Mouse (Mus musculus): ENCODE measurements around the gene Fam208b. TPM values are rescaled to one million over a fixed set of nuclear protein-coding genes. Genes with fewer than 3 reads are reported as not detected.
"Not testable (repeated sequence)": the region's sequence is repeated elsewhere in the genome, so short reads cannot be mapped to it uniquely, and the experiment has no call there.

The Fam208b gene
- total RNA-seq, 4 experiments from 2014 or later = 7.1 to 11.8 (median 7.6) TPM

- no peak for DNase-seq (ENCODE audit: low spot score in 2 of 2)
These were observed 47.0 kb downstream of the Fam208b start for GRCm38 (mm10) chr13:3563953-3564352.

DNA sequence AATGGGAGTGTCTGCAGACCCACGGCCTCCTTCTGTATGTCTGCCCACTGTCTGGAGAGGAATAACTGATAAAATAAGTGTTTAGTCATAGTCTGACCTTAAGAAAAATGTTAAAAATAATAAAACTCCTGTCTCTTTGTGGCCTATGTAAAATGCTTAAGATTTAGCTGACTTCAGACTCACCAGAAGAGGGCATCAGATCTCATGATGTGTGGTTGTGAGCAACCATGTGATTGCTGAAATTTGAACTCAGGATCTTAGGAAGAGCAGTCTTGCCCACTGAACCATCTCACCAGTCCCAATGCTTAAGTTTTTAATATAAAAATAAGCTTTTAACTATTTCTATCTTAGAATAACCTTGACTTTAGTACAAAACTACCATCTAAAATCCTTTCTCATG is 47.8 kb downstream of the Fam208b start:
- no peak for DNase-seq (ENCODE audit: low spot score in 2 of 2)

DNA sequence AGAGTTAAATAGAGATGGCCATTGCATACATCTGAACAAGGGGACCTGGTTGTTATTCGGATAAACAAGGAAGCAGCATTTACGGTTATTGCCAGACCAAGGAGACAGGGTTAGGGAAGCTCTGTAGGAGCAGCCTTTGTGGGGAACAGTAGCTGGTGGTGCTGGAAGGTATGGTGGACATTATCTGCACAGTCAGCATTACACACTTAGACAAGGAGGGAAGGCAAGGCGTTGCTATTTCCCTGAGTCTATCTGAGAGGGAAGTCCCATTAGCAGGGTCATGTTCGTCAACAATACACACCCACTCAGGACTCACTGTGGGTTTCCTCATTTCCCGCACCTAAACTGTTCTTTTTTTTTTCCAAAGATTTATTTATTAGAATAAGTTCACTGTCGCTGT is 63.1 kb downstream of the Fam208b start:
- DNase-seq (ENCODE audit: low spot score in 2 of 2) = no peak

DNA sequence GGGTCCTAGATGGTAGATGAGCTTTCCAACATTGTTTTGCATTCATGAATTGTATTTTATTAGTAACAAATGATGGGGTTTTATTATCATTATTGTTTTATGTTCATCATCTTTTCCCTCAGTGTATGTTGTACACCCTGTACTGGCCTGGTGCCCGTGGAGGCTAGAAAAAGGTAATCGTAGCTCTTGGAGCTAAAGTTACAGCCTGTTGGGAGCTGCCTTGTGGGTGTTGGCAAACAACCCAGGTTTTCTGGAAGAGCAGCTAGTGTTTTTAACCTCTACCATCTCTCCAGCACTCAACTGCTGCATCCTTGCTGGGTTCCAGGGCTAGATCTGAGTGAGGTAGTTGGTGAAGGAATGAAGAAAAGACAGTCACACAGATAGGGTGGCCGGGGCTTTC is 63.5 kb downstream of the Fam208b start:
- peak; percentile 59 to 66 for DNase-seq (ENCODE audit: low spot score in 2 of 2)

DNA sequence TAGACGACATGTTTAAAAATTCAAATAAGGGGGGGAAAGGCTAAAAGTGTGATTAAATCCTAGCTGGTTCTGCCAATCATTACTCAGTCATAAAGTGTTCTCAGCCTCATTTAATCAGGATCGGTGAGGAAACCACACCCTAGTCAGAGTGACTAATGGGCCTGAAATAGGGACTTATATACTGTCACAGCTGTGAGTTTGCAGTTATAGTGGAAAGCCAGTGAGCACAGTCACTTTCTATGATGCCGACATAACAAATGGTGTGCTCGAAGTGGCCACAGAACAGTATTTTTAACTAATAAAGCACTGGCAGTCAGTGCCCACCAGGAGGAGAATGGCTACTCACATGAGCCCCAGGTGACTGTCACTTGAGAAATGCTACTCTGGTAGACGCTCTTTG is 66.0 kb downstream of the Fam208b start:
- no peak for DNase-seq (ENCODE audit: low spot score in 2 of 2)

DNA sequence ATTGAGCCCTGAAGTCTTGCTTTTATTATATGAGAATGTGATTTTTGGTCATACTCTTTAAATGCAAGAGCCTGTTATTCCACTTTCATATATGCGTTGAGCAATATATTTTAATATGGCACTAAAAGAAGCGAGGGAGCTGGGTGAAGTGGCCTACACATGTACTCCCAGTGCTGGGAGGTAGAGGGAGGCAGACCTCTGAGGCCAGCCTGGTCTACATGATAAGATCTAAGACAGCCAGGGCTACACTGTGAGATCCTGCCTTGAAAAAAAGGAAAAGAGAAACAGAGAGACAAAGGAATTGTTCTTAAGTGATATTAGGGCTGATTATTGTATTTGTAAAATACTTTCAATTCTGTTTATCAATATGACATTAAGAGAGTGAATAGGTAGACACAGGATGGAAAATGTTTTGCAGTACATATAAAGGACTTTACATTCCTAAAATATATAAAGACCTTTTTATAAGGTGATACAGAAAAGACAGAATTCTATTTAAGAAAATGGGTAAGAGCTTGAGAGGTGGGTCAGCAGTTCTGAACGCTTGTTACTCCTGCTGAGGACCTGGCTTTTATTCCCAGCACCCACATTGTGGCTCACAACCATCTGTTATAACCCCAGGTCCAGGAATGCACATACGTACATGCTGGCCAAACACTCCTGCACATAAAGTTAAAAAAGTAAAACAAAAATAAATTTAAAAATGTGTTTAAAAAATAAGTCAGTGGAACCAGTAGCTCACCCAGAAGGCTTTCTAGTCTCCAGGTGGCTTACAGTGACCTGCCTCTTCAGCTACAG is 66.6 kb downstream of the Fam208b start:
- no peak for DNase-seq (ENCODE audit: low spot score in 2 of 2)

- DNase-seq (ENCODE audit: low spot score in 2 of 2) = no peak
These were observed 69.6 kb downstream of the Fam208b start for GRCm38 (mm10) chr13:3541159-3541782.

GRCm38 (mm10) chr13:3540166-3540565 is 70.7 kb downstream of the Fam208b start:
- DNase-seq (ENCODE audit: low spot score in 2 of 2) = no peak

GRCm38 (mm10) chr13:3538969-3539562 is 71.8 kb downstream of the Fam208b start:
- no peak for DNase-seq (ENCODE audit: low spot score in 2 of 2)

- DNase-seq (ENCODE audit: low spot score in 2 of 2) = peak; percentile 51 to 63
These were observed 72.5 kb downstream of the Fam208b start for GRCm38 (mm10) chr13:3538223-3538968.

- peak; percentile 89 to 90 for DNase-seq (ENCODE audit: low spot score in 2 of 2)
These were observed 73.2 kb downstream of the Fam208b start, which contains the start of gene Gdi2 for GRCm38 (mm10) chr13:3537594-3538222. Gene Gdi2 (plus strand): TSS chr13:3538063.

- DNase-seq (ENCODE audit: low spot score in 2 of 2) = no peak
These were observed 76.8 kb downstream of the Fam208b start for GRCm38 (mm10) chr13:3534146-3534545.

- DNase-seq (ENCODE audit: low spot score in 2 of 2) = no peak
These were observed 78.5 kb downstream of the Fam208b start for GRCm38 (mm10) chr13:3532451-3532850.

- no peak for DNase-seq (ENCODE audit: low spot score in 2 of 2)
These were observed 79.1 kb downstream of the Fam208b start for GRCm38 (mm10) chr13:3531692-3532320.

DNA sequence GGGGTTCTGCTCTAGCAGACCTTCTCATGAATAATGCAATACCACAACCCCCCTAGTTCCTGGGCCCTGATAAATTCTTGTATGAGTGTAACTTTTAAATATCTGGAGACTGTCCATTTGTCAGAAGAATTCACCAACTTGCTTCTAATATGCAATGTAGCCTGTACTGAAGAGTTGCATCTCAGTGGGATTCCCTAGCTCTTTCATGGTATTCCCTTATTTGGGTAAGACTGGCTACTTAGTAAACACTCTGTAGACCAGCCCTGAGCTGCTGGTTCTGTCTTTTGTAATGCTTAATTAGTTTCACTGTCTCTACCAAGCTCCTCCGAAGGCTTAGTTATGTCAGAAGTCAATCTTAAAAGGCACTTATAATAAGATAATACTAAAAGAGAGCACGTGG is 79.7 kb downstream of the Fam208b start:
- DNase-seq (ENCODE audit: low spot score in 2 of 2) = not testable (repeated sequence)

DNA sequence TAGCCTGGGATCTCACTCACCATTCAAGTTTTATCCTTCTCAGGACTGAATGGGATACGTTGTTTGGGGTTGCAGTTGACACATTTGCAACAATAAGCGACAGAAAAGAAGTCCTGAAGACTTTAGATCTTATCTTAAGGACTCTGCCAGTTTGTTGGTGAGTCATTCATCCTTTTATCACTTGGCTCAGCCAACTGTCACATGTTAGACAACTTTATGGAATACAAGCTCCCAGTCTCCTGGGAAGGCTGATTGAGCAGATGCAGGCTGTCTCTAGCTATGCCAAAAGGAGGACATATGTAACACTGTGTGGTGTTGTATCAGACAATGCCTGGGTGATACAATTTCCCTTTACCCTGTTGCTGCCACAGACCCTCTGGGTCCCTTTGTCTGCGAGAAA is 80.5 kb downstream of the Fam208b start:
- no peak for DNase-seq (ENCODE audit: low spot score in 2 of 2)

DNA sequence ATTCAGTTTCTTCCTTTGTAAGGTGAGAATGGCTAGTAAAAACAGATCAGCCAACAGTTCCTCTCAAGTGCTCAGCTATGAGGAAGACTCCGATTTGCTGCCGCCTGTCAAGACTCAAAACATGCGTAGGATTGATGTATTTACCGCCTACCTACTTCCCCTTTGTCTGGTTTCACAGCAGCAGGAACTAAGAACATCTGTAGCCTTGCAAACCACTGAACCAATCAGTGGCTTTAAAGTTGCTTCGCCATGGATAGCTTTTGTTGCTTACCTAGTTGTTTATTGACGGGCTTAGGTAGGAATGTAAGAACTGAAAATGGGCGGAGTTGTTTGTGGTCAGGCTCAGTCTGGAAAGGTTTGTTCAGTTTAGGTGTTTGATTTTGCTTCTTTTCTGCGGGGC is 84.6 kb downstream of the Fam208b start:
- no peak for DNase-seq (ENCODE audit: low spot score in 2 of 2)

- no peak for DNase-seq (ENCODE audit: low spot score in 2 of 2)
These were observed 85.3 kb downstream of the Fam208b start for GRCm38 (mm10) chr13:3525611-3526051.

DNA sequence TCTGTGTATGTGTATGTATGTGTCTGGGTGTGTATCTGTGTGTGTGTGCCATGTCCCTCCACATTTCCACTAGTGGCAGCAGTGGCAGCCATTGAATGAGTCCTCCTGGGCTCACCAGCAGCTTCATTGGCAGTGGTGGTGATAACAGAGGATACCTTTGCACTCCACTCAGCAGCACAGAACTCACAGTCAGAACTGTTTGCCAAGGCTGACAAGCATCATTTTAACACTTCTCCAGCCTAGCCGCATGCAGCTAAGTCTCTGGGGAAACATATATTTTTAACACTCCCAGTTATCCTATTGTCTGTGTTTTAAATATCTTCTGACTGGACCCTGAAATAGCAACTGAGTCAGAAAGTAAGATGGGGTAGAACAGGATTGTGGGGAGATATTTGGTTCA is 87.0 kb downstream of the Fam208b start:
- no peak for DNase-seq (ENCODE audit: low spot score in 2 of 2)

DNA sequence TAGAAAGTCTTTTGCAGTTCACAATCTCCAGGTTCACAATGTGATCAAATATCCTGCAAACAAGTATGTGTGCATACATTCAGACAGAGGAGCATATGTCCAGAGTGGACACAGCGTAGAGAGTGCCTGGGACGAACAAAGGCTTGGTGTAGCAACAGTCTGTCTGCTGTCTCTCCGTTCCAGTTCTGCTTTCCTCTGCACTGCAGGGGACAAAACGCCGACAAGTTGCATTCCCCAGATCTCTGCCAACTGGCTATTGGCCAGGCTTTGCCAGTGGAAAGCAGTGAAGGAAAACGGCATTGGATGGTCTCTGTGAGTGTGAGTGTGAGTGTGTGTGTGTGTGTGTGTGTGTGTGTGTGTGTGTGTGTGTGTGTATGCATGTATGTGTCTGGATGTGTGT is 87.4 kb downstream of the Fam208b start:
- no peak for DNase-seq (ENCODE audit: low spot score in 2 of 2)

GRCm38 (mm10) chr13:3519994-3520393 is 90.9 kb downstream of the Fam208b start:
- DNase-seq (ENCODE audit: low spot score in 2 of 2) = not testable (repeated sequence)

All from gastrocnemius, adult 8-10 months (tissue).